Mouse (Mus musculus) megakaryocyte, embryonic 14.5 days (primary cell): ENCODE results near the gene Hoxc11. TPM values are rescaled to one million over a fixed set of nuclear protein-coding genes. Genes with fewer than 3 reads are reported as not detected.

Experiments
- H3K27me3 ChIP-seq: replicated peaks from 2 replicates; pipeline ENCODE3; 2012; ENCODE audit warnings: inconsistent platforms
- H3K36me3 ChIP-seq: replicated peaks from 2 replicates; pipeline ENCODE3; 2012; ENCODE audit warnings: low read length, inconsistent platforms, mixed read lengths
- H3K4me1 ChIP-seq: 2 replicates; pipeline ENCODE4 v1.6.1; 2012; ENCODE audit warnings: inconsistent platforms
- H3K4me3 ChIP-seq: replicated peaks from 2 replicates; pipeline ENCODE3; 2012; ENCODE audit warnings: moderate library complexity, mild to moderate bottlenecking, inconsistent platforms
- H3K9me3 ChIP-seq: 2 replicates; pipeline ENCODE4 v1.6.1; 2012; ENCODE audit warnings: inconsistent platforms
- FLI1 ChIP-seq: IDR thresholded peaks from 2 replicates; pipeline ENCODE4 v1.6.1; 2012; ENCODE audit warnings: low read length, inconsistent platforms, mixed read lengths
- GATA1 ChIP-seq: IDR thresholded peaks from 3 replicates; pipeline ENCODE4 v1.6.1; 2012; ENCODE audit warnings: mixed read lengths, low read length, inconsistent platforms, borderline replicate concordance
- polyA plus RNA-seq: library from polyadenylated mRNA; stranded (reverse); fragments of >175 nt; gene quantifications from 2 replicates; pipeline ENCODE4 v1.2.3, GENCODE M21; 2012; ENCODE audit warnings: low replicate concordance; ENCODE audit not compliant: insufficient read depth

Gene Hoxc11
- polyA plus RNA-seq, 1 experiment, result not detected

GRCm38 (mm10) chr15:102991782-102992181 lies 37.6 kb downstream of the Hoxc11 start:
- Histone ChIP-seq H3K4me3 (no peak overlapping the region), H3K36me3 (no peaks in the 10 kb centered on the region), H3K9me3 (no peaks in the 10 kb centered on the region), H3K27me3 (peaks cover 97% of the 10 kb centered on the region), H3K4me1 (peaks cover 17% of the 10 kb centered on the region)
- no peak for TF ChIP-seq FLI1
- no peak for TF ChIP-seq GATA1

DNA sequence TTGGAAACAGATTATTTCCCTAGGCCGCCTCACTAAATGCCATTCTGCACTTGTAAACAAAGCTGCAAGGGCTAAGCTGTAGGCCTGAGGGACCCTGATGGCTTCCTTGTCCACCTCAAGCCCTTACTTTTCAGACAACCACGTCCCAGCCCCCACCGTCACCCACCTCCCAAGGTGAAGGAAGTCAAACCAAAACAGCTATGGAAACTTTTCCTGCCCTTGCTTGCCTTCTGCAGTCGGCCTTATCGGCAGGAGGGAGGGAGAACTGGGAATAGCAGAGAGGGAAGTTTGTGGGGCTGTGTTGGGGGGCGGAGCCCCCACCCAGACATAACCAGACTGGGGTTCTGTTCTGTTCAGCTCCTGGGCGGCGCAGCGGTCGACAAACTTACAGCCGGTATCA lies 38.0 kb downstream of the Hoxc11 start:
- Histone ChIP-seq H3K36me3 (no peaks in the 10 kb centered on the region), H3K27me3 (peaks cover 97% of the 10 kb centered on the region), H3K9me3 (no peaks in the 10 kb centered on the region), H3K4me1 (peaks cover 15% of the 10 kb centered on the region), H3K4me3 (no peak overlapping the region)
- TF ChIP-seq GATA1 (no peak), FLI1 (no peak)

DNA sequence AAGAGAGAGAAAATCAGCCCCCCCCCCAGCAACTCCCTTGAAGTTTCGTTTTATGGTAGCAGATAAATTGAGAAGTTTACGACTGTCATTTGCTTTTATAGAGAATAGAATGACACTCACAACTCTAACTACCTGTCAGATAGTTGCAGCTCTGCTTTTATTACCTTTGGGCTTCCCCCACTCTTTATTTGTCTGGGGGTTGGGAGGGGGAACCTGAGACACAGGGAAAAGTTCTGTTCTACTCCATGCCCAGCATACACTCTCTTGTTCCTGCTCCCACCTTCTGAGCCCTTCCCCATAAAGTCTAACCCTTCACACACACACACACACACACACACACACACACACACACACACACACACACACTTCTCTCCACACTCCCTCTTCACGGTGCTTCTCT lies 38.6 kb downstream of the Hoxc11 start:
- Histone ChIP-seq H3K36me3 (no peaks in the 10 kb centered on the region), H3K4me1 (peaks cover 10% of the 10 kb centered on the region), H3K4me3 (no peak overlapping the region), H3K27me3 (peaks cover 97% of the 10 kb centered on the region), H3K9me3 (no peaks in the 10 kb centered on the region)
- TF ChIP-seq GATA1, result no peak

DNA sequence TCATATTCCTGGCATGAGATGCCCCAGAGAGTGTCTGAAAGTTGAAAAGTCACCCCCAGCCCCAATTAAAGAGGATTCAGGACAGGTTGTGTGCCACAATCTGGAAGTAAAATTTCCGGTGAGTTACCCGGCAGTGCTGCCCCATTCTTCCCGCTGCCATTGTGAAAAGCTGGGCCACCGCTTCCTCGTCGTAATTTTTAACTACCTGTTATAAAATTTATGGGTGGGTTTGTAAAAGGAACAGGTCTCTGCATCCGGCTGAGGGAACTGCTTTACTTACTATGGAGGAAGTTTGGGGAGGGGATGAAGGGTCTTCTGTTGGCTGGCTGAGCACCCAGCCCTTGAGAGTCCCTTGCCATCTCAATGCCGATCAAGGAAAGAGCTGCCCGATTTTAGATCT lies 42.3 kb downstream of the Hoxc11 start:
- Histone ChIP-seq H3K9me3 (no peaks in the 10 kb centered on the region), H3K4me3 (no peak overlapping the region), H3K27me3 (peaks cover 98% of the 10 kb centered on the region), H3K4me1 (peaks cover 28% of the 10 kb centered on the region), H3K36me3 (no peaks in the 10 kb centered on the region)
- no peak for TF ChIP-seq FLI1
- TF ChIP-seq GATA1, result no peak

DNA sequence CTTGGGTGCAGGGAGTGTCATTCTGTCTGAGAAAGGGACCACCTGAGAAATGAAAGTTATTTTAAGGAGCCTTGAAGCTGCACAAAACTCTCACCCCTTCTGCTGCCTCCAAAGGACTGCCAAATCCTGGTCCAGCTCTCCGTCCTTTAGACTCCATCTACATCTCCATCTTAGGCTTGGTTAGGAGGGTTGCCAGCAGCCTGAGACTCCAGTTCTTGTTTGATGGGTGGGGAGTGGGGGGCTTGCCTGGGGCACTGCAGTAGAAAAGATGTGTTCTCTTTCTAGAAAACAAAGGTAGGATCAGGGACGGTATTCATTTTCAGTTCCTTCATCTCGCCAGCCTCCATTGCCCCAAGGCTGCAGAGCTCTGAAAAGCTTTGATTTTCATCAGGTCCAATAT lies 43.2 kb downstream of the Hoxc11 start:
- Histone ChIP-seq H3K4me1 (peaks cover 24% of the 10 kb centered on the region), H3K27me3 (peaks cover 98% of the 10 kb centered on the region), H3K4me3 (no peak overlapping the region), H3K9me3 (no peaks in the 10 kb centered on the region), H3K36me3 (no peaks in the 10 kb centered on the region)
- TF ChIP-seq FLI1 (no peak), GATA1 (no peak)

DNA sequence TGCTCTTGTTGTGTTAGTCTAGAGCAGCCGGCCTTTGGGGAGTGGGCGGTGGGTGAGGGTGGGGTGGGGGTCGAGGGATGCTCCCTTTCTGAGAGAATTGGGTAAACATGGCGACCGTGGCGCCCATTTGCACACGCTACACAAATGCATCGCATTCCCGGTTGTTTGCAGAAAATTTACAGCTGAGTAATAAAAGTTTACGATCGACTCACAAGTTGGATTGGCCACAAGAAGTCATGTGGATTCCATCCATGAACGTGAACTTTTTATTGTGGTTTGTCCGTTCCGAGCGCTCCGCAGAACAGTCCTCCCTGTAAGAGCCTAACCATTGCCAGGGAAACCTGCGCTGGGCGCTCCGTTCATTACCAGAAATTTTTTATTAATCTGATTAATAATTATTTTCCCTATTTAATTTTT lies 43.7 kb downstream of the Hoxc11 start, which contains the start of gene Hoxc6:
Gene Hoxc6 (plus strand): TSS at position 319 of the 417 bp plus-strand sequence.
- no peak for TF ChIP-seq FLI1
- no peak for TF ChIP-seq GATA1
- Histone ChIP-seq H3K36me3 (no peaks in the 10 kb centered on the region), H3K9me3 (no peaks in the 10 kb centered on the region; the same call in 1 of the 2 replicates), H3K4me3 (peak within 1 kb of the TSS; percentile 87), H3K4me1 (peaks cover 27% of the 10 kb centered on the region), H3K27me3 (peaks cover 98% of the 10 kb centered on the region)

DNA sequence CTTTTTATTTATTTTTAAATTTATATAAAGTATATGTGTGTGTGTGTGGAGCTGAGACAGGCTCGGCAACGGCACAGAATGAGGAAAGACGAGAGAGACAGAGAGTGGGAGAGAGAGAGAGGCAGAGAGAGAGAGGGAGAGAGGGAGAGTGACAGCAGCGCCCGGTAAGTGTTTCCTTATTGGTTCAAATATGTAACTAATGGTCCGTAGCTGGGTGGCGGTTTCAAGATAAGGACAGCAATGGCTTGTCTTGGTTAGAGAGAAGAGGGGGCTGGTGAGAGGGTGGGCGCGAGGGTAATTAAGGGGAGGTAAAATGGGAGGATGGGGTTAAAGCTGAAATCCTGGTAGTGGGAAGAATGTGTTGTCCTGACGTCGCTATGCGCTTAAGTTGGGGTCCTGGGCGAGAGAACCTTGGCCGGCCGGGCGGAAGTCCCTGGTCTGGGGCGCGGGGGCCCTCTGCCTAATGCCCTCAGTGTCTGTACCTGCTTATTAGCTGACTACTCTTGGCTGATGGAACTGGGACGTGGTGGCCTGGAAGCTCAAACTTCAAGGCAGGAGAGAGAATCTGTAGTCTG lies 44.5 kb downstream of the Hoxc11 start:
- Histone ChIP-seq H3K27me3 (peaks cover 99% of the 10 kb centered on the region), H3K4me3 (peak overlapping the region; percentile 87), H3K9me3 (no peaks in the 10 kb centered on the region; the same call in 1 of the 2 replicates), H3K36me3 (no peaks in the 10 kb centered on the region), H3K4me1 (peaks cover 28% of the 10 kb centered on the region)
- TF ChIP-seq GATA1 (no peak), FLI1 (no peak)

DNA sequence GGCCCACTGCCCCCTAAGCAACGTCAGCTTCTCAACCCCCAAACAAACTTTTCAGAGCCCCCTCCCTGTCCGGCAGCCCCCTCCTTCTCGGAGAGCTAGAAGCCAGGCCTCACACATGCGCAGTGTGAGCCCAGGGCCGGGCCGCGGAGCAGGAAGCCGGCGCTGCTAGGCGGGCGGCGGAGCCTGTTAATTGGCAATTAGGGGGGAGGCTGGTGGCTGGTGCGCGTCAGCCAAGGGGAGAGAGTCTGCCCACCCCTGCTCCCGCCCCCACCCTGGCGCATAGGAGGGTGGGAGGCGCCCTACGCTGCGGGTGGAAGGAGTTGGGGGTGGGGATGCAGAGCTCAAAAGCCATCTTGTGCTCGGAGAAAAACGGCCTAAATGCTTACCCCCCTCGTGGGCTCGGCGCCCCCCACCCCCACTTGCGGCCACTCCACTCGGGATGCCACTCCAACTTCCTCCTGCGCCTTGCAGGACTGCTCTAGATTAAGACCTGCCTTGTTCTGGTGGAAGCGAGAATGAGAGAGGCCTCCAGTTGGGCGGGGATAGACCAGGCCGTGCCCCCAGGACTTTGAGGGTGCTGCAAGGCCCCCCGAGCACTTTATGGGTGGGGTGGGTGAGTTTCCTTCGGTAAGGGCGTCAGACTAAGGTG lies 45.1 kb downstream of the Hoxc11 start:
- no peaks in the 10 kb centered on the region; the same call in 1 of the 2 replicates for H3K9me3 ChIP-seq
- peaks cover 99% of the 10 kb centered on the region for H3K27me3 ChIP-seq
- no peak for TF ChIP-seq FLI1
- TF ChIP-seq GATA1, result no peak
- H3K4me3 ChIP-seq, result peak overlapping the region; percentile 87
- no peaks in the 10 kb centered on the region for H3K36me3 ChIP-seq
- peaks cover 28% of the 10 kb centered on the region for H3K4me1 ChIP-seq

- peaks cover 28% of the 10 kb centered on the region for H3K4me1 ChIP-seq
- no peaks in the 10 kb centered on the region; the same call in 1 of the 2 replicates for H3K9me3 ChIP-seq
- TF ChIP-seq FLI1, result no peak
- no peak for TF ChIP-seq GATA1
- no peaks in the 10 kb centered on the region for H3K36me3 ChIP-seq
- peaks cover 99% of the 10 kb centered on the region for H3K27me3 ChIP-seq
- no peak overlapping the region for H3K4me3 ChIP-seq
Observed at GRCm38 (mm10) chr15:102999955-103000354, 45.7 kb downstream of the Hoxc11 start.

DNA sequence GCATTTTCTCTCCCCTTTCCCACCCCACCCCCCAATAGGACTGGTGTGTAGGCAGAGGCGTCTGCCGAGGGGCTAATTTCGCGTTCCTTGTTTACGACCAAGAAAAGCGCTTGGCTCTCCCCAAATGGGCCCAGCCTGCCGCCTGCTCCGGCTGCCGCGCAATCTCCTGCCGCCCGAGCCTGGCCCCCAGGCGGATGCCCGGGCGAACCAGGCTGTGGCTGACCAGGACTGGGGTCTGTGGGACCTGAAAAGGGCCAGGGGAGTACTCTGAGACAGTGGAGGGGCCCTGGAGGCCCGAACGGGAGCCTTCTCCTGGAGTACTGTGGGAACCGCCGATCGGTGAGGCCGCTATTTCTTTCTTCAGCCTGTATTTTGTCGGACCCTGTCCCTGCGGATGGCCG lies 46.3 kb downstream of the Hoxc11 start:
- Histone ChIP-seq H3K36me3 (no peaks in the 10 kb centered on the region), H3K9me3 (no peaks in the 10 kb centered on the region; the same call in 1 of the 2 replicates), H3K4me3 (no peak overlapping the region), H3K27me3 (peaks cover 99% of the 10 kb centered on the region), H3K4me1 (peaks cover 28% of the 10 kb centered on the region)
- no peak for TF ChIP-seq GATA1
- no peak for TF ChIP-seq FLI1

GRCm38 (mm10) chr15:103001370-103001769 lies 47.1 kb downstream of the Hoxc11 start:
- no peaks in the 10 kb centered on the region for H3K36me3 ChIP-seq
- H3K27me3 ChIP-seq, result peaks cover 99% of the 10 kb centered on the region
- H3K4me3 ChIP-seq, result no peak overlapping the region
- TF ChIP-seq GATA1, result no peak
- peaks cover 28% of the 10 kb centered on the region for H3K4me1 ChIP-seq
- H3K9me3 ChIP-seq, result no peaks in the 10 kb centered on the region; the same call in 1 of the 2 replicates
